8 mouse cellular contexts compared by ENCODE assay signal in genomic region chr12:101028954-101029731, GRCm38 (mm10). TPM values are rescaled to one million over a fixed set of nuclear protein-coding genes. Genes with fewer than 3 reads are reported as not detected.
DNase-seq lines count a peak whose midpoint lies in the region; ATAC-seq lines count a peak whose summit lies in the region.

Ccdc88c (minus strand) TSS chr12:101029056.

- peak within 1 kb of the TSS; percentile 84 for H3K4me2 ChIP-seq in hindbrain, embryonic 12.5 days (replicated peaks)

- DNase-seq in T-cell, adult 2 months (ENCODE audit: low spot score): peak; percentile 93
- DNase-seq in cerebellum, postnatal 10 days: peak; percentile 88 to 89
- DNase-seq in frontal cortex, postnatal 10 days (ENCODE audit: low spot score in 2 of 2): peak; percentile 62 to 80
- DNase-seq in layer of hippocampus, postnatal 14 days (ENCODE audit: low spot score in 2 of 2): peak; percentile 78 to 89
- peak; percentile 89 for DNase-seq in lung, postnatal 10 days
- DNase-seq in retina, adult 2 months (ENCODE audit: low read depth, low spot score): peak; percentile 57
- DNase-seq in thymus, postnatal 25 days: peak; percentile 95

- peaks cover 30% of the 10 kb centered on the region for H3K4me1 ChIP-seq in hindbrain, embryonic 12.5 days

- H3K4me3 ChIP-seq in hindbrain, embryonic 12.5 days: peak within 1 kb of the TSS; percentile 71

- peak within 1 kb of the TSS; percentile 91 for H3K9ac ChIP-seq in hindbrain, embryonic 12.5 days

- no peaks in the 10 kb centered on the region for H3K36me3 ChIP-seq in hindbrain, embryonic 12.5 days

- peak; percentile 92 for ATAC-seq in hindbrain, embryonic 12.5 days (ENCODE audit: low FRiP score)

- no peaks in the 10 kb centered on the region for H3K9me3 ChIP-seq in hindbrain, embryonic 12.5 days (replicated peaks)

- peak within 1 kb of the TSS; percentile 95 for H3K27ac ChIP-seq in hindbrain, embryonic 12.5 days

- H3K27me3 ChIP-seq in hindbrain, embryonic 12.5 days: 0 out of 2 replicates have a peak, but pooled peaks cover 5% of the 10 kb centered on the region

- WGBS in hindbrain, embryonic 12.5 days: under 1% methylated on average over 38 of the region's 56 CpGs

RNA-seq across cellular contexts. Expression of gene Ccdc88c, which starts in this region (rescaled TPM):
- polyA plus RNA-seq in hindbrain, embryonic 12.5 days (2016; fragmentation: Nextera tagmentation; extraction: Ambion mirVana): 15.0 and 17.7 TPM in 2 replicates
- 10 to 100 TPM; 33.5 to 38.3 TPM for total RNA-seq in layer of hippocampus, postnatal 14 days (2021)

Comparison
In these comparisons a context has a peak if more than half of its experiments do, and no peak if none do; other contexts are left out.
1. Peak in every context shown above with its lines: DNase-seq, ATAC-seq, H3K4me3 ChIP-seq and H3K27ac ChIP-seq.